Mouse (Mus musculus) intestine, postnatal 0 days (tissue): ENCODE results near the gene Gna11. TPM values are rescaled to one million over a fixed set of nuclear protein-coding genes. Genes with fewer than 3 reads are reported as not detected.

Source experiments
- ATAC-seq: fragments of 200-750 bp; cut with Nextera tagmentation; 2 replicates; pipeline ENCODE4 v1.8.0; 2017; ENCODE audit warnings: mild to moderate bottlenecking, moderate TSS enrichment, moderate library complexity
- H3K27ac ChIP-seq: fragments of 300-500 bp; sonication (generic); 2 replicates; pipeline ENCODE4 v1.5.1; 2014; ENCODE audit warnings: mild to moderate bottlenecking, low read depth, low read length, moderate library complexity
- H3K27me3 ChIP-seq: fragments of 300-500 bp; sonication (generic); replicated peaks from 2 replicates; pipeline ENCODE4 v1.6.1; 2014; ENCODE audit warnings: low read length, mixed read lengths; ENCODE audit not compliant: control insufficient read depth, insufficient read depth
- H3K36me3 ChIP-seq: fragments of 300-500 bp; sonication (generic); 2 replicates; pipeline ENCODE4 v1.6.1; 2014; ENCODE audit warnings: mild to moderate bottlenecking, moderate library complexity; ENCODE audit not compliant: control insufficient read depth, insufficient read depth
- H3K4me1 ChIP-seq: fragments of 300-500 bp; sonication (generic); replicated peaks from 2 replicates; pipeline ENCODE4 v1.6.1; 2014; ENCODE audit warnings: antibody characterized with exemption, low read length, mixed read lengths; ENCODE audit not compliant: control insufficient read depth, insufficient read depth
- H3K4me2 ChIP-seq: fragments of 300-500 bp; sonication (generic); replicated peaks from 2 replicates; pipeline ENCODE4 v1.6.1; 2014; ENCODE audit warnings: low read depth, mild to moderate bottlenecking, moderate library complexity
- H3K4me3 ChIP-seq: fragments of 300-500 bp; sonication (generic); 2 replicates; pipeline ENCODE4 v1.5.1; 2014; ENCODE audit warnings: low read depth, low read length
- H3K9ac ChIP-seq: fragments of 300-500 bp; sonication (generic); 2 replicates; pipeline ENCODE4 v1.6.1; 2014; ENCODE audit warnings: mild to moderate bottlenecking, low read depth, low read length
- H3K9me3 ChIP-seq: fragments of 300-500 bp; sonication (generic); 2 replicates; pipeline ENCODE4 v1.6.1; 2016; ENCODE audit warnings: mixed run types; ENCODE audit not compliant: control insufficient read depth
- CTCF ChIP-seq: sonication (generic); IDR thresholded peaks from 2 replicates; pipeline ENCODE4 v1.5.1; 2016; ENCODE audit warnings: low read depth, mild to moderate bottlenecking, control low read depth, antibody characterized with exemption, moderate library complexity
- WGBS: fragments of 180-500 bp; shearing (Covaris S2); extraction: QIAGEN DNeasy Blood & Tissue Kit; methylation state at CpG from one replicate; pipeline ENCODE4 v1.1.7; 2014; 5-methylcytosine and 5-hydroxymethylcytosine counted together
- polyA plus RNA-seq: library from polyadenylated mRNA; unstranded; fragments of >200 nt; fragmentation: Nextera tagmentation; extraction: Ambion mirVana; gene quantifications from 2 replicates; pipeline ENCODE4 v1.2.1, GENCODE M21; 2015

The Gna11 gene
- polyA plus RNA-seq, 1 experiment from 2014 or later = 188 TPM

GRCm38 (mm10) chr10:81546788-81547571 is 2.0 kb upstream of the Gna11 start:
- no peak for ATAC-seq
- Histone ChIP-seq H3K27ac (peak overlapping the region; percentile 91), H3K36me3 (no peaks in the 10 kb centered on the region), H3K4me1 (peaks cover 5% of the 10 kb centered on the region; the same call in 1 of the 2 replicates), H3K27me3 (no peaks in the 10 kb centered on the region), H3K4me2 (0 out of 2 replicates have a peak overlapping the region, but pooled peaks have one; percentile 13), H3K4me3 (no peak overlapping the region), H3K9ac (0 out of 2 replicates have a peak overlapping the region, but pooled peaks have one; percentile 31), H3K9me3 (no peaks in the 10 kb centered on the region)
- TF ChIP-seq CTCF = no peak
- whole genome bisulfite sequencing = 61% methylated on average over 13 of the region's 13 CpGs

GRCm38 (mm10) chr10:81546332-81546731 is 1.3 kb upstream of the Gna11 start:
- no peak overlapping the region for H3K4me3 ChIP-seq
- no peak for TF ChIP-seq CTCF

GRCm38 (mm10) chr10:81544296-81545160 is 462 bp downstream of the Gna11 start:
- 0 out of 2 replicates have a peak, but pooled peaks cover 3% of the 10 kb centered on the region for H3K36me3 ChIP-seq
- H3K9me3 ChIP-seq = no peaks in the 10 kb centered on the region
- H3K4me2 ChIP-seq = peak overlapping the region; percentile 75
- WGBS = under 1% methylated on average over 93 of the region's 93 CpGs
- no peak for ATAC-seq
- peak overlapping the region; percentile 80 for H3K4me3 ChIP-seq
- H3K4me1 ChIP-seq = peaks cover 3% of the 10 kb centered on the region
- no peaks in the 10 kb centered on the region for H3K27me3 ChIP-seq
- no peak; the same call in 1 of the 2 replicates for TF ChIP-seq CTCF
- peak overlapping the region; percentile 86 for H3K9ac ChIP-seq
- peak overlapping the region; percentile 55 for H3K27ac ChIP-seq

More at GRCm38 (mm10) chr10:81546332-81546731, 1.3 kb upstream of the Gna11 start:
- Histone ChIP-seq H3K27me3 (no peaks in the 10 kb centered on the region), H3K36me3 (no peaks in the 10 kb centered on the region), H3K4me1 (peaks cover 4% of the 10 kb centered on the region; the same call in 1 of the 2 replicates), H3K27ac (peak overlapping the region; percentile 91), H3K9ac (no peak overlapping the region), H3K9me3 (no peaks in the 10 kb centered on the region), H3K4me2 (peak overlapping the region; percentile 75)
- 31% methylated on average over 5 of the region's 5 CpGs for WGBS
- peak; percentile 71 for ATAC-seq

- WGBS = 43% methylated on average over 1 of the region's 1 CpGs
- Histone ChIP-seq H3K4me3 (peak overlapping the region; percentile 80), H3K27me3 (no peaks in the 10 kb centered on the region), H3K9ac (peak overlapping the region; percentile 86), H3K36me3 (0 out of 2 replicates have a peak, but pooled peaks cover 3% of the 10 kb centered on the region), H3K9me3 (no peaks in the 10 kb centered on the region), H3K4me2 (peak overlapping the region; percentile 75), H3K4me1 (peaks cover 4% of the 10 kb centered on the region), H3K27ac (peak overlapping the region; percentile 55)
- ATAC-seq = no peak
- TF ChIP-seq CTCF = no peak
These were observed 1.4 kb downstream of the Gna11 start for GRCm38 (mm10) chr10:81543633-81544032.

- Histone ChIP-seq H3K9me3 (no peaks in the 10 kb centered on the region), H3K4me2 (peak overlapping the region; percentile 75), H3K9ac (peak overlapping the region; percentile 86), H3K27ac (peak overlapping the region; percentile 84), H3K4me3 (peak overlapping the region; percentile 80), H3K36me3 (0 out of 2 replicates have a peak, but pooled peaks cover 3% of the 10 kb centered on the region), H3K4me1 (peaks cover 8% of the 10 kb centered on the region), H3K27me3 (no peaks in the 10 kb centered on the region)
- 42% methylated on average over 7 of the region's 7 CpGs for WGBS
- TF ChIP-seq CTCF = no peak
- ATAC-seq = no peak
These were observed 2.1 kb downstream of the Gna11 start for GRCm38 (mm10) chr10:81542727-81543460.
